Comparison of ENCODE assay signal across 9 mouse cellular contexts in genomic region chr15:91754546-91754945, GRCm38 (mm10).
DNase-seq lines count a peak whose midpoint lies in the region; ATAC-seq and TF ChIP-seq lines count a peak whose summit lies in the region.
"Had no signal": no experiment of that assay in that cellular context is flagged by ENCODE, and none has a peak within 500 bp of the region (broad histone marks: within the 10 kb centered on the region; RNA-seq: fewer than 3 reads in every experiment).

No protein-coding gene starts in this region.

- ATAC-seq in heart, embryonic 12.5 days (ENCODE audit: insufficient number of reproducible peaks, low FRiP score) = no peak
- no peak for ATAC-seq in midbrain, postnatal 0 days (ENCODE audit: low FRiP score)

- no peak overlapping the region for H3K27ac ChIP-seq in heart, adult 2 months
- no peak overlapping the region for H3K27ac ChIP-seq in heart, embryonic 12.5 days (ENCODE audit: poor library complexity, severe bottlenecking)
- H3K27ac ChIP-seq in MEL (ENCODE audit: control insufficient read depth, low read depth, low read length) = no peak overlapping the region
- no peak overlapping the region for H3K27ac ChIP-seq in midbrain, postnatal 0 days (ENCODE audit: low read depth, low read length)
- H3K27ac ChIP-seq: lung, embryonic 15.5 days had no signal

- H3K4me1 ChIP-seq in heart, adult 2 months (ENCODE audit: control insufficient read depth, insufficient read depth, low read length) = no peaks in the 10 kb centered on the region
- no peaks in the 10 kb centered on the region for H3K4me1 ChIP-seq in heart, embryonic 12.5 days (replicated peaks)
- H3K4me1 ChIP-seq in MEL (ENCODE audit: control insufficient read depth in 1 of 2, insufficient read depth in 2 of 2, low read length in 2 of 2) = no peaks in the 10 kb centered on the region
- no peaks in the 10 kb centered on the region for H3K4me1 ChIP-seq in midbrain, postnatal 0 days (ENCODE audit: insufficient read depth, low read length)
- H3K4me1 ChIP-seq: lung, embryonic 15.5 days had no signal

- no peak for TF ChIP-seq POLR2A in heart, adult 2 months (IDR thresholded peaks at IDR 0.05; ENCODE audit: insufficient read depth, low read depth, low read length)
- no peak for TF ChIP-seq POLR2A in MEL (IDR thresholded peaks at IDR 0.05; ENCODE audit: control insufficient read depth in 1 of 2, insufficient read depth in 1 of 2, low read depth in 1 of 2, low read length in 2 of 2, poor library complexity in 1 of 2)

- WGBS in heart, adult 2 months = 19% methylated on average over 3 of the region's 3 CpGs
- 25% methylated on average over 3 of the region's 3 CpGs for WGBS in heart, embryonic 12.5 days
- 19% methylated on average over 3 of the region's 3 CpGs for WGBS in midbrain, postnatal 0 days

- no peaks in the 10 kb centered on the region for H3K79me2 ChIP-seq in heart, adult 2 months (replicated peaks; ENCODE audit: control insufficient read depth, insufficient read depth, low read length)
- H3K79me2 ChIP-seq in MEL (ENCODE audit: control insufficient read depth, insufficient read depth, low read length, poor library complexity) = no peaks in the 10 kb centered on the region

- TF ChIP-seq EP300 in heart, adult 2 months (IDR thresholded peaks at IDR 0.05; ENCODE audit: insufficient read depth, low read depth, low read length) = no peak
- no peak for TF ChIP-seq EP300 in MEL (IDR thresholded peaks at IDR 0.05; ENCODE audit: low read depth in 1 of 2, low read length in 2 of 2)

- intact Hi-C loops in heart, adult 2 months (cut with DNase I) = loop anchor here (1.0 to 10.0 kb wide), 3 partner anchors 145 to 452 kb away; no protein-coding TSS in a partner anchor

- no peak overlapping the region for H3K4me3 ChIP-seq in heart, adult 2 months
- no peak overlapping the region for H3K4me3 ChIP-seq in heart, embryonic 12.5 days
- no peak overlapping the region for H3K4me3 ChIP-seq in MEL (ENCODE audit: control insufficient read depth in 1 of 2, insufficient read depth in 1 of 2, low read depth in 2 of 2, low read length in 2 of 2)
- no peak overlapping the region for H3K4me3 ChIP-seq in midbrain, postnatal 0 days (ENCODE audit: low read depth, low read length)
- H3K4me3 ChIP-seq: lung, embryonic 15.5 days had no signal

- peaks cover 2% of the 10 kb centered on the region for H3K36me3 ChIP-seq in heart, adult 2 months (ENCODE audit: control insufficient read depth, insufficient read depth, low read length)
- peaks cover 10% of the 10 kb centered on the region; the same call in 1 of the 2 replicates for H3K36me3 ChIP-seq in heart, embryonic 12.5 days
- H3K36me3 ChIP-seq in MEL (ENCODE audit: control insufficient read depth in 1 of 2, insufficient read depth in 2 of 2, low read length in 2 of 2) = no peaks in the 10 kb centered on the region
- H3K36me3 ChIP-seq in midbrain, postnatal 0 days (ENCODE audit: insufficient read depth, low read length) = no peaks in the 10 kb centered on the region
- H3K36me3 ChIP-seq: lung, embryonic 15.5 days had no signal

- peak; percentile 74 for TF ChIP-seq CTCF in heart, adult 2 months (IDR thresholded peaks at IDR 0.05)
- peak in 2 of 3 experiments; percentile 18 to 20; a peak in 3 of 6 replicates for TF ChIP-seq CTCF in MEL (IDR thresholded peaks at IDR 0.05 in 2 of 3, conservative IDR thresholded peaks at IDR 0.05 in 1 of 3; ENCODE audit: control insufficient read depth in 1 of 3, insufficient read depth in 1 of 3, low read depth in 2 of 3, low read length in 3 of 3, poor library complexity in 1 of 3, severe bottlenecking in 1 of 3)
- TF ChIP-seq CTCF in midbrain, postnatal 0 days (IDR thresholded peaks at IDR 0.05) = peak; percentile 76

- no peaks in the 10 kb centered on the region for H3K9me3 ChIP-seq in heart, embryonic 12.5 days (replicated peaks)
- no peaks in the 10 kb centered on the region for H3K9me3 ChIP-seq in MEL (replicated peaks; ENCODE audit: insufficient read depth, low read length)
- no peaks in the 10 kb centered on the region for H3K9me3 ChIP-seq in midbrain, postnatal 0 days (ENCODE audit: low read length)
- H3K9me3 ChIP-seq: lung, embryonic 15.5 days had no signal

- no peak overlapping the region for H3K9ac ChIP-seq in heart, adult 2 months (ENCODE audit: low read depth, low read length)
- no peak overlapping the region for H3K9ac ChIP-seq in heart, embryonic 12.5 days
- no peak overlapping the region for H3K9ac ChIP-seq in MEL (ENCODE audit: control insufficient read depth, low read depth, low read length, poor library complexity, severe bottlenecking)
- no peak overlapping the region for H3K9ac ChIP-seq in midbrain, postnatal 0 days (replicated peaks; ENCODE audit: low read length, poor library complexity, severe bottlenecking)
- H3K9ac ChIP-seq: lung, embryonic 15.5 days had no signal

- TF ChIP-seq RAD21 in MEL (IDR thresholded peaks at IDR 0.05; ENCODE audit: low read depth, low read length) = peak; percentile 40

- H3K4me2 ChIP-seq in heart, embryonic 12.5 days = no peak overlapping the region
- H3K4me2 ChIP-seq in midbrain, postnatal 0 days (ENCODE audit: low read depth, low read length, poor library complexity, severe bottlenecking) = no peak overlapping the region
- H3K4me2 ChIP-seq: lung, embryonic 15.5 days had no signal

- peak; percentile 8 to 52 for DNase-seq in heart, adult 2 months
- DNase-seq in MEL (ENCODE audit: low read depth, low spot score) = peak; percentile 19
- DNase-seq in cerebellum, adult 9-10 months = peak; percentile 69
- DNase-seq in heart, adult 8-10 months (ENCODE audit: low spot score) = peak; percentile 12
- DNase-seq in layer of hippocampus, adult 8-10 months (ENCODE audit: low spot score in 2 of 2) = peak; percentile 35 to 71
- peak; percentile 83 for DNase-seq in midbrain, postnatal 0 days (ENCODE audit: low spot score)
- peak; percentile 76 for DNase-seq in thymus, postnatal 4 days

- H3K27me3 ChIP-seq in heart, adult 2 months (ENCODE audit: control insufficient read depth, insufficient read depth, low read length) = no peaks in the 10 kb centered on the region
- no peaks in the 10 kb centered on the region for H3K27me3 ChIP-seq in heart, embryonic 12.5 days (replicated peaks)
- no peaks in the 10 kb centered on the region for H3K27me3 ChIP-seq in MEL (ENCODE audit: control insufficient read depth in 1 of 2, insufficient read depth in 2 of 2, low read length in 2 of 2)
- H3K27me3 ChIP-seq in midbrain, postnatal 0 days (ENCODE audit: insufficient read depth, low read length) = no peaks in the 10 kb centered on the region
- H3K27me3 ChIP-seq: lung, embryonic 15.5 days had no signal

TF ChIP-seq in MEL, 35 proteins besides CTCF, POLR2A, EP300 and RAD21:
- peak; percentile 31; the same call in 1 of the 2 replicates for TF ChIP-seq SMC3 (IDR thresholded peaks at IDR 0.05; ENCODE audit: low read depth, low read length)
- TF ChIP-seq UBTF (IDR thresholded peaks at IDR 0.05; ENCODE audit: borderline replicate concordance, insufficient read depth, low read depth, low read length) = no peak
- no peak for TF ChIP-seq TBP (IDR thresholded peaks at IDR 0.05; ENCODE audit: low read depth, low read length)
TF ChIP-seq in MEL: peak in this region for 1.

Comparison
In these comparisons a context has a peak if more than half of its experiments do, and no peak if none do; other contexts are left out.
1. DNase-seq: peak in every context shown above with its lines; median percentile 83 in midbrain, postnatal 0 days; 76 in thymus, postnatal 4 days; 69 in cerebellum, adult 9-10 months; 53 in layer of hippocampus, adult 8-10 months; 30 in heart, adult 2 months; 19 in MEL; 12 in heart, adult 8-10 months.
2. CTCF ChIP-seq: peak in every context shown above with its lines; median percentile 76 in midbrain, postnatal 0 days; 74 in heart, adult 2 months; 19 in MEL.